Mouse (Mus musculus): ENCODE data around the gene Gm20388. TPM values are rescaled to one million over a fixed set of nuclear protein-coding genes. Genes with fewer than 3 reads are reported as not detected.
A peak's percentile ranks its signal among the peaks of the same experiment; 100 is the strongest.

The Gm20388 gene
- total RNA-seq, 2 experiments from 2014 or later, result 10.3 to 10.6 TPM

DNA sequence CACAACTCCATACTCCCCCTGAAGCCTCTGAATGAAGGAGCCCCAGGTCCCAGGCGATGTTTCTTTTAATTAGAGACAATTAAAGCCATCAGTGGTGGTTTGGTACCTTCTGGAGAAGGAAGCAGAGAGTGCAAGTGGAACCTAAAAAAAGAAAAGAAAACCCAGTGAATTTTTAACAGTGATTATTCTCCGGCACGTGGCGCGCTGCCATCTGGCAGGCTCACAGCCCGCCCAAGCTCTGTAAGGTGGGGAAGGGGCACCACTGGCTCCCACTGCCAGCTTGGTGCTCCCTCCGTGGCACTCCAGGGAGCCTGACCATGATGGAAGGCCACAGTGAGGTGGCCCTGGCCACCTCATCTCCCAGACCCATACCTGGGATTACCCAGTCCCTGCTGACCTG is 522.5 kb downstream of the Gm20388 start:
- intact Hi-C loops (cut with DNase I), result no loop called here
- no peak for DNase-seq (ENCODE audit: low spot score in 2 of 2)

DNA sequence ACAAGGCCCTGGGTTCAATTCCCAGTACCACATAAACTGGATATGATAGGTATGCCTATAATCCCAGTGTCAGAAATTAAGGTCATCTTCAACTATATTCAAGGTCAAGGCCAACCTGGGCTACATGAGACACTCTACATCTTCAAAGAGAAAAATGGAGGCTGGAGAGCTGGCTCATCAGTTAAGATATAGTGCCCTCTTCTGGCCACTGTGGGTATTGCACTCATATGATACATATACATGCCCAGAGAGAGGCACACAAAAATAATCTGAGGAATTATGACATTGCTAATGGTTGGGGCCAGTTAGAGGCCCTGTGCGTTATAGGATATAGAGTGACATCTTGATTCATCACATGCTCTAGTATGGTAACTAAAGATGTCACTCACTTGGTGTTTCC is 523.1 kb downstream of the Gm20388 start:
- no peak for DNase-seq (ENCODE audit: low spot score in 2 of 2)
- intact Hi-C loops (cut with DNase I), result no loop called here

- intact Hi-C loops (cut with DNase I), result no loop called here
- no peak for DNase-seq (ENCODE audit: low spot score in 2 of 2)
Observed at GRCm38 (mm10) chr8:120435781-120436180, 525.1 kb downstream of the Gm20388 start.

DNA sequence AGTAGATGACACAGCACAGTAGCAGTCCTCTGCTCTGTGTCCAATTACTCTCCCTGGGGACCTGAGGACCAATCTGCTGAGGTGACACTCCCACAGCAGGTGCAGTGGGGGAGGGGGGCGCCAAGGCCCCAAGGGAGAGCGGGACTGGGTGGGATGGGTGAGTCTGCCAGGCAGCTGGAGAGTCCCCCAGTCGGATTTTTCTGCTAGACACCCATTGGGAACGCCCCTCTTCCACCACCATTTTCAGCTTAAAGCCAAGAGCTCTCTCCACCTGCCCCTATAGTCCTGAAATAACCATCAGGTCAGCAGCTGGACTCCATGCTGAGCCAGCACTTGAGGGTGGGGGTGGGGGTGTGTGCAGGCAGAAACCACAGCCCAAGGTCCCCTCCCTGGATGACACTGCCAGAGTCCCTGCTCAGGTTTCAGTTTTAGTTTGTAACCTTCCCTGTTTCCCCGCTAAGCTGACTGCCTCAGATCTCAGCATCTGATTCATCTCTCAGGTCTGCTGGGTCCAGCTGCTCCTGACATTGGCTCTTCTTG is 525.9 kb downstream of the Gm20388 start:
- intact Hi-C loops (cut with DNase I), result no loop called here
- no peak for DNase-seq (ENCODE audit: low spot score in 2 of 2)

DNA sequence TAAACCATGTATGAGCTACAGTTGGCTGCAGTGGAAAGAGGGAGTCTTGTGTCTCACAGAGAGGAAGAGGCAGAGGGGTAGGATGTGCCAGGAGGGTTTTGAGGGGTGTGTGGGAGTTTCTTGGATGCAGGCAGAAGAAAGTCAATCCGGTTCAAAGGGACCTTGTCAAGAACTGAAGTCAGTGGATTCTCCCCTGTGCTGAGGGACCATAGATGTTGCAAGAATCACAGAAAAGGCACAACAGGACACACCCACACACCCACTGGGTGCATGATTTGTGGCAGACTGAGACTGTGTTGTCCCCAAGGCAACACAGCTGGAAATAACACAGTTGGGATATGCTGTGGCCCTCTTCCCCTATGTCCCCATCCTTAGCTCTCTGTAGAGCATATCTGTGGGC is 526.6 kb downstream of the Gm20388 start:
- intact Hi-C loops (cut with DNase I), result no loop called here
- DNase-seq (ENCODE audit: low spot score in 2 of 2), result peak in 1 of 2 experiments; percentile 53

GRCm38 (mm10) chr8:120437666-120438395 is 527.2 kb downstream of the Gm20388 start:
- peak in 1 of 2 experiments; percentile 78 for DNase-seq (ENCODE audit: low spot score in 2 of 2)
- intact Hi-C loops (cut with DNase I), result loop anchor here (2.0 kb wide), 1 partner anchor 51 kb away; no protein-coding TSS in a partner anchor

GRCm38 (mm10) chr8:120439309-120439708 is 528.7 kb downstream of the Gm20388 start:
- intact Hi-C loops (cut with DNase I), result loop anchor here (2.0 kb wide), 1 partner anchor 49 kb away; no protein-coding TSS in a partner anchor
- DNase-seq (ENCODE audit: low spot score in 2 of 2), result no peak

- intact Hi-C loops (cut with DNase I), result no loop called here
- DNase-seq (ENCODE audit: low spot score in 2 of 2), result peak; percentile 64 to 77
Observed at GRCm38 (mm10) chr8:120440739-120441138, 530.1 kb downstream of the Gm20388 start.

GRCm38 (mm10) chr8:120441637-120442036 is 531.0 kb downstream of the Gm20388 start:
- intact Hi-C loops (cut with DNase I), result no loop called here

GRCm38 (mm10) chr8:120442306-120443003 is 531.8 kb downstream of the Gm20388 start:
- no peak for DNase-seq (ENCODE audit: low spot score in 2 of 2)
- intact Hi-C loops (cut with DNase I), result no loop called here

More at GRCm38 (mm10) chr8:120441637-120442036, 531.0 kb downstream of the Gm20388 start:
- no peak for DNase-seq (ENCODE audit: low spot score in 2 of 2)

DNA sequence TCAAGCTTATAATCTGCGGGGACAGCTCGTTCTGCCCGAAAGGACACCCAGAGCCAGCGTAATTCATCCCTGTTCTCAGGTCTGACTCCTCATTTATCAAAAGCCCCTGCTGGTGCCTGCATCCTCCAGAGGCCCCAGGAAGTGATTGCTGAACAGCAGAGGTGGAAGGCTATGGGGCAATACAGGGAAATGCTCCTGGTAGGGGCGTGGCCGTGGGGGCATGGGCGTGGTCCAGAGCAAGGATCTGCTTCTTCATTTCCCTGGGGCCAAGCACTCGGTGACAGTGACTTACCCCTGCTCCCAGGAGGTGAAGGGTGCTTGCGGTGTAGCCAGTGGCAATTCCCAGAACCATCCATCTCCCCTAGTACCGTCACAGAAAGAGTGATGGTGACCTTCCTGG is 534.6 kb downstream of the Gm20388 start:
- no peak for DNase-seq (ENCODE audit: low spot score in 2 of 2)
- intact Hi-C loops (cut with DNase I), result no loop called here

GRCm38 (mm10) chr8:120448131-120448530 is 537.5 kb downstream of the Gm20388 start:
- intact Hi-C loops (cut with DNase I), result no loop called here

DNA sequence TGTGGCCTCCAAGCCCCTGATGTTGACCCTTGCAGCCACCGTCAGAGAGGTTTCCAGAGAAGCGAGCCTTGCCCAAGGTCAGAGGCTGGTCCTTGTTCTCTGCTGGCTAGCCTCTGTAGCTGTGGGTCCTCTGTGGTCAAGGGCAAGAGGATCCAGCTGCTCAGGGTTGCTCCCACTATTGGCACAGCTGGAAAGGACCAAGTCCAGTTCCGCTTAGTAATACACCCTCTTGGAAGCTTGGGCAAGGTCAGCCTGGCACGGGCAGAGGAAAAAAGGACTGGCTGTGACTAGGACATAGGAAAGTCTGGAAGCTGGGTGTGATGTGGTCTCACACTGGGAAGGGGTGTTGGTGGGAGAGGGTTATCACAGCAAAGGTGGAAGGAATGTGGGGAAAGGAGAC is 538.5 kb downstream of the Gm20388 start:
- intact Hi-C loops (cut with DNase I), result no loop called here
- DNase-seq (ENCODE audit: low spot score in 2 of 2), result no peak

More at GRCm38 (mm10) chr8:120448131-120448530, 537.5 kb downstream of the Gm20388 start:
- no peak for DNase-seq (ENCODE audit: low spot score in 2 of 2)

DNA sequence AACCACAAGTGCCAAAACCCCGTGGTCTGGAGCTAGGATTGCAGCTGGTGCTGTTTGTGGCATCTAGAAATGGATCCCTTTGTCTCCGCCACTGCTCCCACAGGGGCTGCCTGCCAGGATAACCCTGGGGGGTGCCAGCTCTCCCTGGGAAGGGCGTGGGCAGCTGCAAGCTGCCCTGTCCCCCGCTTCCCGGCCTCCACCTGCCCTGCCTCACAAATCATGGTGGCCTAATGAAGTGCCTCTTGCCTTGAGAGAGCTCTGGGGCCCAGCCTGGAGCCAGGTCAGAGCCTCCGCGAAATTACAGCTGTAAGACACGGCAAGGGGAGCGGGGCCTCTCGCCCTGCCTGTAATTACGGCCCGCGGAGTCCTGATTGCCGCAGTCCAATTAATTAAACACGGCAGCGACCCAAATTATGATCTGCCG is 539.0 kb downstream of the Gm20388 start:
- intact Hi-C loops (cut with DNase I), result no loop called here
- DNase-seq (ENCODE audit: low spot score in 2 of 2), result peak in 1 of 2 experiments; percentile 40

DNA sequence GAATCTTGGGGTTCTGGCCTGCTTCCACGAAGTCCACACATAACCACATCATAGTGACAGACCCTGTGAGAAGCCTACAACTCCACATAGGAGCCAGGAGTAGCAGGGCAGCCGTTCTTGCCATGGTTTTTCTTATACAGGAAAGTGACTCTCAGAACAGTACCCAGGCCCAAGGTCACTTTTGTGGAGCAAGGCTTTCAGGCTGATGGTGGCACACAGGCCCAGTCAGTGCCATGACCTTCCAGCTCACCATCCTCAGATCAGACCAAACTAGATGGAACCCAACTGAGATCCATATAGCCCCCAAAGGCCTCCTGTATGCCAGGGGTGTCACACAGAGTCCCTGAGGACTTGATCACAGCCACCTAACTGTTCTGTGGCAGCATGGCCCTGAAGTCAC is 541.5 kb downstream of the Gm20388 start:
- DNase-seq (ENCODE audit: low spot score in 2 of 2), result no peak
- intact Hi-C loops (cut with DNase I), result no loop called here

GRCm38 (mm10) chr8:120454404-120454803 is 543.8 kb downstream of the Gm20388 start:
- no peak for DNase-seq (ENCODE audit: low spot score in 2 of 2)
- intact Hi-C loops (cut with DNase I), result no loop called here

GRCm38 (mm10) chr8:120460375-120460774 is 549.7 kb downstream of the Gm20388 start:
- intact Hi-C loops (cut with DNase I), result no loop called here

DNA sequence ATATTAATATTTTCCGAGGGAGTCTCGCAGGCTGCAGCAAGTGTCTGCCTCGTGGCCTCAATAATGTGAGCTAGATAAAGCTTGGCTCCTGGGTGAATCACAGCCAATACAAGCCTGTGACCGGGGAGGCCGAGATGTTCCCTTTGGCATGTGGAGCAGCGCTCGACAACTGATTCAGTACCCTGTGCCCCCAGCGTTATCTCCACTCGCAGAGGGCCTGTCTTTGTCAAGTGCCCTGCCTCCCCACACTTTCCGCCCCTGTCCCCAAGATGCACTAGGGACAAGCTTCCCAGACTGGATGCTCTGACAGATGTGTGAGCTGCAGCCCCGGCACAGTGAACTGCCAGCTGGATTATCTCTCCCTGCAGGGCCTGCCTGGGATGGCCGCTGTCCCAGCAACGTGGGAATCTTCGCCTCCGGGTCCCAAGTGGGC is 551.5 kb downstream of the Gm20388 start:
- no peak for DNase-seq (ENCODE audit: low spot score in 2 of 2)
- intact Hi-C loops (cut with DNase I), result no loop called here

More at GRCm38 (mm10) chr8:120460375-120460774, 549.7 kb downstream of the Gm20388 start:
- DNase-seq (ENCODE audit: low spot score in 2 of 2), result no peak

GRCm38 (mm10) chr8:120462611-120463010 is 552.0 kb downstream of the Gm20388 start:
- intact Hi-C loops (cut with DNase I), result no loop called here
- DNase-seq (ENCODE audit: low spot score in 2 of 2), result no peak

DNA sequence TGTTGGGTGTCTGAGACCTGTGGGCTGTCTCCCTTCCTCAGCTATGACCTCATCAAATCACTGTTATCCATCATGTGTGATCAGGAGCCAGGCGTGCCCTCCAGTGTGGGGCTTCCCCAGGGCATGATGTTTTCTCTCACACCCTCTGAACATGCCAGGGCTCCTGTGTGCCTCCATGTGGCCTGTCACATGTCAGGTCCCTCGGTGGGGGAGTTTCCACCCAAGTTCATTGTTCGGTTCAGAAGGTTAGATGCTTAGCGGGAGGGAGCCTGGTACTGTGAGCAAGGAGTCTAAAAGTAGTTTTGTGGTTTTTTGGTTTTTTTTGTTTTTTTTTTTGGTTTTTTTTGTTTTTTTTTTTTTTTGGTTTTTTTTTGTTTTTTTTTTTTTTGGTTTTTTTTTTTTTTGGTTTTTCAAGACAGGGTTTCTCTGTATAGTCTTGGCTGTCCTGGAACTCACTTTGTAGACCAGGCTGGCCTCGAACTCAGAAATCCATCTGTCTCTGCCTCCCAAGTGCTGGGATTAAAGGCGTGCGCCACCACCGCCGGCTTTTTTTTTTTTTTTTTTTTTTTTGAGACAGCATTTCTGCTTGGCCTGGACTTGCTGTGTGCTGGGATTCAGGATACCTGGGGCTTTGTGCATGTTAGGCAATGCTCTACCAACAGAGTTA is 553.4 kb downstream of the Gm20388 start:
- intact Hi-C loops (cut with DNase I), result no loop called here
- DNase-seq (ENCODE audit: low spot score in 2 of 2), result no peak
